Mouse (Mus musculus): ENCODE data around the gene Slc10a7.

DNA sequence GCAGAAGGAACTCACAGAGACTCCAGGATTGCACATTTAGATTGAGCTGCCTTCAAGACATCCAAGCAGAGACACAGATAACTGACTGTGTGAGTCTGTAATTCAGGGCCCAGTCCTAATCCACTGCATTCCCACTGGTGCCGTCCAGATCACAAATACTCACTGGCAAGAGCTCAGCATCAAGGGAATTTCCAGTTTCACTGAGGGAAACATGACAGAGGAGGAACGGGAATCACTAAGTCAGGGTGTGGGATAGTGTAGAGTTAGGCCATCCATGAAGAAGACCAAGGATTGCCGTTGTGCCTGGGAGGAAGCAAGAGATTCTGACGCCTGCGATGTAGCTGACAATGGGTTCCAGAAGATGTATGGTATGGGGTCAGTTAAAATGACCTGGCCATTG lies 159.1 kb downstream of the Slc10a7 start:
- TF ChIP-seq CTCF (IDR thresholded peaks at IDR 0.05; ENCODE audit: insufficient read depth, low read depth, low read length): no peak
- no peak for TF ChIP-seq POLR2A (IDR thresholded peaks at IDR 0.05; ENCODE audit: insufficient read depth, low read depth, low read length)

Data from olfactory bulb, adult 2 months (tissue).